Mouse (Mus musculus): Measurements from ENCODE around the gene Rtn4rl1. TPM values are rescaled to one million over a fixed set of nuclear protein-coding genes. Genes with fewer than 3 reads are reported as not detected.
A peak's percentile ranks its signal among the peaks of the same experiment; 100 is the strongest.

Gene Rtn4rl1
- polyA plus RNA-seq, 1 experiment from 2014 or later, result 1.1 TPM

- Histone ChIP-seq H3K4me3 (ENCODE audit: low read depth, low read length) (peak overlapping the region; percentile 77), H3K27me3 (ENCODE audit: insufficient read depth, low read length) (peaks cover 2% of the 10 kb centered on the region), H3K4me2 (peak overlapping the region; percentile 96), H3K4me1 (ENCODE audit: insufficient read depth) (peaks cover 5% of the 10 kb centered on the region; the same call in 1 of the 2 replicates), H3K36me3 (ENCODE audit: insufficient read depth) (peaks cover 40% of the 10 kb centered on the region), H3K9me3 (ENCODE audit: low read depth, low read length) (no peaks in the 10 kb centered on the region), H3K9ac (peak overlapping the region; percentile 70), H3K27ac (ENCODE audit: low read depth) (peak overlapping the region; percentile 80)
- DNase-seq (no peak), ATAC-seq (ENCODE audit: insufficient read depth) (no peak)
- TF ChIP-seq CTCF (IDR thresholded peaks at IDR 0.05; ENCODE audit: low read depth), result no peak
- WGBS, result 44% methylated on average over 12 of the region's 12 CpGs
Measured at GRCm38 (mm10) chr11:75178011-75178410, 15.6 kb upstream of the Rtn4rl1 start.

- peak within 1 kb of the TSS; percentile 70 for H3K9ac ChIP-seq
- 0% methylated on average over 33 of the region's 33 CpGs for WGBS
Measured at GRCm38 (mm10) chr11:75178672-75179208, 14.8 kb upstream of the Rtn4rl1 start, which contains the start of gene Ovca2. Ovca2 (minus strand) TSS chr11:75178835.

GRCm38 (mm10) chr11:75183917-75184570 is 9.5 kb upstream of the Rtn4rl1 start:
- DNase-seq (no peak), ATAC-seq (ENCODE audit: insufficient read depth) (no peak)
- WGBS, result 74% methylated on average over 2 of the region's 2 CpGs
- peaks cover 36% of the 10 kb centered on the region for H3K36me3 ChIP-seq (ENCODE audit: insufficient read depth)
- H3K4me3 ChIP-seq (ENCODE audit: low read depth, low read length), result no peak overlapping the region
- H3K27ac ChIP-seq (ENCODE audit: low read depth), result no peak overlapping the region
- no peak for TF ChIP-seq CTCF (IDR thresholded peaks at IDR 0.05; ENCODE audit: low read depth)
- no peak overlapping the region for H3K4me2 ChIP-seq
- no peaks in the 10 kb centered on the region for H3K9me3 ChIP-seq (ENCODE audit: low read depth, low read length)
- H3K27me3 ChIP-seq (ENCODE audit: insufficient read depth, low read length), result no peaks in the 10 kb centered on the region
- no peak overlapping the region for H3K9ac ChIP-seq
- H3K4me1 ChIP-seq (ENCODE audit: insufficient read depth), result no peaks in the 10 kb centered on the region

More at GRCm38 (mm10) chr11:75178672-75179208, 14.8 kb upstream of the Rtn4rl1 start, which contains the start of gene Ovca2:
- ATAC-seq (ENCODE audit: insufficient read depth) (peak; percentile 98), DNase-seq (peak; percentile 96)
- H3K27me3 ChIP-seq (ENCODE audit: insufficient read depth, low read length), result no peaks in the 10 kb centered on the region
- H3K27ac ChIP-seq (ENCODE audit: low read depth), result peak within 1 kb of the TSS; percentile 80
- H3K36me3 ChIP-seq (ENCODE audit: insufficient read depth), result peaks cover 46% of the 10 kb centered on the region
- H3K9me3 ChIP-seq (ENCODE audit: low read depth, low read length), result no peaks in the 10 kb centered on the region
- peak; percentile 98 for TF ChIP-seq CTCF (IDR thresholded peaks at IDR 0.05; ENCODE audit: low read depth)
- peak within 1 kb of the TSS; percentile 77 for H3K4me3 ChIP-seq (ENCODE audit: low read depth, low read length)
- peaks cover 5% of the 10 kb centered on the region; the same call in 1 of the 2 replicates for H3K4me1 ChIP-seq (ENCODE audit: insufficient read depth)
- H3K4me2 ChIP-seq, result peak within 1 kb of the TSS; percentile 96

- WGBS, result 89% methylated on average over 5 of the region's 5 CpGs
- Histone ChIP-seq H3K4me2 (no peak overlapping the region), H3K4me3 (ENCODE audit: low read depth, low read length) (no peak overlapping the region), H3K27me3 (ENCODE audit: insufficient read depth, low read length) (no peaks in the 10 kb centered on the region), H3K4me1 (ENCODE audit: insufficient read depth) (0 out of 2 replicates have a peak, but pooled peaks cover 4% of the 10 kb centered on the region), H3K9ac (no peak overlapping the region), H3K9me3 (ENCODE audit: low read depth, low read length) (no peaks in the 10 kb centered on the region), H3K27ac (ENCODE audit: low read depth) (no peak overlapping the region), H3K36me3 (ENCODE audit: insufficient read depth) (peaks cover 36% of the 10 kb centered on the region)
- ATAC-seq (ENCODE audit: insufficient read depth), result no peak
- no peak for TF ChIP-seq CTCF (IDR thresholded peaks at IDR 0.05; ENCODE audit: low read depth)
- no peak for DNase-seq
Measured at GRCm38 (mm10) chr11:75184573-75184972, 9.0 kb upstream of the Rtn4rl1 start.

GRCm38 (mm10) chr11:75184986-75185385 is 8.6 kb upstream of the Rtn4rl1 start:
- H3K9ac ChIP-seq, result no peak overlapping the region
- 0 out of 2 replicates have a peak, but pooled peaks cover 6% of the 10 kb centered on the region for H3K4me1 ChIP-seq (ENCODE audit: insufficient read depth)
- H3K4me3 ChIP-seq (ENCODE audit: low read depth, low read length), result no peak overlapping the region
- no peak overlapping the region for H3K4me2 ChIP-seq
- peaks cover 36% of the 10 kb centered on the region for H3K36me3 ChIP-seq (ENCODE audit: insufficient read depth)
- ATAC-seq (ENCODE audit: insufficient read depth) (no peak), DNase-seq (no peak)
- TF ChIP-seq CTCF (IDR thresholded peaks at IDR 0.05; ENCODE audit: low read depth), result no peak
- H3K9me3 ChIP-seq (ENCODE audit: low read depth, low read length), result no peaks in the 10 kb centered on the region
- H3K27ac ChIP-seq (ENCODE audit: low read depth), result no peak overlapping the region
- no peaks in the 10 kb centered on the region for H3K27me3 ChIP-seq (ENCODE audit: insufficient read depth, low read length)
- 82% methylated on average over 2 of the region's 2 CpGs for WGBS

- peaks cover 9% of the 10 kb centered on the region for H3K4me1 ChIP-seq (ENCODE audit: insufficient read depth)
- no peaks in the 10 kb centered on the region for H3K9me3 ChIP-seq (ENCODE audit: low read depth, low read length)
- H3K27ac ChIP-seq (ENCODE audit: low read depth), result no peak overlapping the region
- H3K27me3 ChIP-seq (ENCODE audit: insufficient read depth, low read length), result peaks cover 20% of the 10 kb centered on the region
- WGBS, result under 1% methylated on average over 22 of the region's 22 CpGs
- peak overlapping the region; percentile 63 for H3K9ac ChIP-seq
- no peak for TF ChIP-seq CTCF (IDR thresholded peaks at IDR 0.05; ENCODE audit: low read depth)
- ATAC-seq (ENCODE audit: insufficient read depth) (no peak; the same call in 1 of the 2 replicates), DNase-seq (no peak)
- peak overlapping the region; percentile 79 for H3K4me3 ChIP-seq (ENCODE audit: low read depth, low read length)
- H3K36me3 ChIP-seq (ENCODE audit: insufficient read depth), result 0 out of 2 replicates have a peak, but pooled peaks cover 3% of the 10 kb centered on the region
- H3K4me2 ChIP-seq, result peak overlapping the region; percentile 80
Measured at GRCm38 (mm10) chr11:75189713-75190370, 3.7 kb upstream of the Rtn4rl1 start.

- H3K36me3 ChIP-seq (ENCODE audit: insufficient read depth), result 0 out of 2 replicates have a peak, but pooled peaks cover 3% of the 10 kb centered on the region
- no peak overlapping the region for H3K27ac ChIP-seq (ENCODE audit: low read depth)
- peak overlapping the region; percentile 63 for H3K9ac ChIP-seq
- under 1% methylated on average over 24 of the region's 24 CpGs for WGBS
- H3K4me1 ChIP-seq (ENCODE audit: insufficient read depth), result peaks cover 9% of the 10 kb centered on the region
- peaks cover 25% of the 10 kb centered on the region for H3K27me3 ChIP-seq (ENCODE audit: insufficient read depth, low read length)
- peak overlapping the region; percentile 80 for H3K4me2 ChIP-seq
- ATAC-seq (ENCODE audit: insufficient read depth) (peak; percentile 79), DNase-seq (peak; percentile 95)
- TF ChIP-seq CTCF (IDR thresholded peaks at IDR 0.05; ENCODE audit: low read depth), result peak; percentile 47
- H3K4me3 ChIP-seq (ENCODE audit: low read depth, low read length), result peak overlapping the region; percentile 79
- no peaks in the 10 kb centered on the region for H3K9me3 ChIP-seq (ENCODE audit: low read depth, low read length)
Measured at GRCm38 (mm10) chr11:75190371-75190724, 3.2 kb upstream of the Rtn4rl1 start.
